Mouse (Mus musculus) forebrain, embryonic 16.5 days (tissue): ENCODE measurements around the gene Lamc2. TPM values are rescaled to one million over a fixed set of nuclear protein-coding genes. Genes with fewer than 3 reads are reported as not detected.

Experiments used
- ATAC-seq: fragments of 200-750 bp; cut with Nextera tagmentation; 2 replicates; pipeline ENCODE4 v1.8.0; 2017; ENCODE audit warnings: mild to moderate bottlenecking, moderate library complexity
- H3K27ac ChIP-seq: fragments of 300-500 bp; sonication (generic); 2 replicates; pipeline ENCODE4 v1.5.1; 2014; ENCODE audit warnings: low read length, control low read depth
- H3K27me3 ChIP-seq: fragments of 300-500 bp; sonication (generic); replicated peaks from 2 replicates; pipeline ENCODE4 v1.6.1; 2014; ENCODE audit warnings: low read length; ENCODE audit not compliant: control insufficient read depth, insufficient read depth
- H3K36me3 ChIP-seq: fragments of 300-500 bp; sonication (generic); 2 replicates; pipeline ENCODE4 v1.6.1; 2014; ENCODE audit not compliant: control insufficient read depth, insufficient read depth
- H3K4me1 ChIP-seq: fragments of 300-500 bp; sonication (generic); replicated peaks from 2 replicates; pipeline ENCODE4 v1.6.1; 2014; ENCODE audit warnings: low read length; ENCODE audit not compliant: control insufficient read depth, insufficient read depth
- H3K4me2 ChIP-seq: fragments of 300-500 bp; sonication (generic); 2 replicates; pipeline ENCODE4 v1.6.1; 2014; ENCODE audit warnings: mild to moderate bottlenecking, low read length, control low read depth
- H3K4me3 ChIP-seq: fragments of 300-500 bp; sonication (generic); replicated peaks from 2 replicates; pipeline ENCODE4 v1.5.1; 2014; ENCODE audit warnings: mild to moderate bottlenecking, low read length, control low read depth
- H3K9ac ChIP-seq: fragments of 300-500 bp; sonication (generic); replicated peaks from 2 replicates; pipeline ENCODE4 v1.6.1; 2014; ENCODE audit warnings: low read depth, low read length, control low read depth
- H3K9me3 ChIP-seq: fragments of 300-500 bp; sonication (generic); 2 replicates; pipeline ENCODE4 v1.6.1; 2016; ENCODE audit warnings: low read length; ENCODE audit not compliant: control insufficient read depth
- WGBS: fragments of 180-500 bp; shearing (Covaris S2); extraction: QIAGEN DNeasy Blood & Tissue Kit; methylation state at CpG from one replicate; pipeline ENCODE4 v1.1.7; 2014; 5-methylcytosine and 5-hydroxymethylcytosine counted together
- polyA plus RNA-seq: library from polyadenylated mRNA; unstranded; fragments of >200 nt; fragmentation: Nextera tagmentation; extraction: Ambion mirVana; gene quantifications from 2 replicates; pipeline ENCODE4 v1.2.1, GENCODE M21; 2015

The Lamc2 gene
- polyA plus RNA-seq, 1 experiment from 2014 or later = 2.0 TPM

GRCm38 (mm10) chr1:153163831-153164230 lies 22.4 kb downstream of the Lamc2 start:
- no peak overlapping the region for H3K9ac ChIP-seq
- H3K27me3 ChIP-seq = no peaks in the 10 kb centered on the region
- ATAC-seq = no peak
- no peak overlapping the region for H3K27ac ChIP-seq
- H3K4me3 ChIP-seq = no peak overlapping the region
- no peaks in the 10 kb centered on the region for H3K4me1 ChIP-seq
- WGBS = 78% methylated on average over 3 of the region's 3 CpGs
- no peaks in the 10 kb centered on the region for H3K9me3 ChIP-seq
- H3K36me3 ChIP-seq = no peaks in the 10 kb centered on the region
- no peak overlapping the region for H3K4me2 ChIP-seq

GRCm38 (mm10) chr1:153159137-153159536 lies 27.1 kb downstream of the Lamc2 start:
- 92% methylated on average over 4 of the region's 4 CpGs for WGBS
- Histone ChIP-seq H3K4me3 (no peak overlapping the region), H3K27ac (no peak overlapping the region), H3K36me3 (no peaks in the 10 kb centered on the region), H3K4me2 (no peak overlapping the region), H3K27me3 (no peaks in the 10 kb centered on the region), H3K4me1 (no peaks in the 10 kb centered on the region), H3K9me3 (no peaks in the 10 kb centered on the region), H3K9ac (no peak overlapping the region)
- ATAC-seq = no peak

GRCm38 (mm10) chr1:153157021-153157623 lies 29.1 kb downstream of the Lamc2 start:
- no peaks in the 10 kb centered on the region for H3K36me3 ChIP-seq
- no peaks in the 10 kb centered on the region for H3K27me3 ChIP-seq
- peaks cover 7% of the 10 kb centered on the region; the same call in 1 of the 2 replicates for H3K4me1 ChIP-seq
- no peak overlapping the region for H3K4me3 ChIP-seq
- ATAC-seq = no peak
- H3K27ac ChIP-seq = no peak overlapping the region
- no peak overlapping the region for H3K4me2 ChIP-seq
- 83% methylated on average over 5 of the region's 5 CpGs for WGBS
- H3K9ac ChIP-seq = no peak overlapping the region
- no peaks in the 10 kb centered on the region for H3K9me3 ChIP-seq

GRCm38 (mm10) chr1:153155364-153155763 lies 30.9 kb downstream of the Lamc2 start:
- H3K9me3 ChIP-seq = no peaks in the 10 kb centered on the region
- no peak for ATAC-seq
- no peak overlapping the region for H3K4me3 ChIP-seq
- H3K4me2 ChIP-seq = no peak overlapping the region
- WGBS = 92% methylated on average over 8 of the region's 8 CpGs
- H3K9ac ChIP-seq = no peak overlapping the region
- H3K36me3 ChIP-seq = no peaks in the 10 kb centered on the region
- H3K4me1 ChIP-seq = peaks cover 7% of the 10 kb centered on the region; the same call in 1 of the 2 replicates
- H3K27ac ChIP-seq = no peak overlapping the region
- no peaks in the 10 kb centered on the region for H3K27me3 ChIP-seq

GRCm38 (mm10) chr1:153153619-153154137 lies 32.6 kb downstream of the Lamc2 start:
- Histone ChIP-seq H3K9me3 (no peaks in the 10 kb centered on the region), H3K36me3 (no peaks in the 10 kb centered on the region), H3K4me1 (peaks cover 7% of the 10 kb centered on the region; the same call in 1 of the 2 replicates), H3K4me2 (no peak overlapping the region), H3K27ac (no peak overlapping the region), H3K4me3 (no peak overlapping the region), H3K9ac (no peak overlapping the region), H3K27me3 (no peaks in the 10 kb centered on the region)
- no peak for ATAC-seq
- WGBS = 42% methylated on average over 10 of the region's 10 CpGs

- peaks cover 7% of the 10 kb centered on the region; the same call in 1 of the 2 replicates for H3K4me1 ChIP-seq
- WGBS = 64% methylated on average over 7 of the region's 7 CpGs
- no peak overlapping the region for H3K4me2 ChIP-seq
- H3K9me3 ChIP-seq = no peaks in the 10 kb centered on the region
- H3K27me3 ChIP-seq = no peaks in the 10 kb centered on the region
- no peak overlapping the region for H3K4me3 ChIP-seq
- ATAC-seq = no peak
- no peak overlapping the region for H3K9ac ChIP-seq
- no peak overlapping the region for H3K27ac ChIP-seq
- no peaks in the 10 kb centered on the region for H3K36me3 ChIP-seq
Observed at GRCm38 (mm10) chr1:153152594-153152993, 33.7 kb downstream of the Lamc2 start.

GRCm38 (mm10) chr1:153145791-153146190 lies 40.5 kb downstream of the Lamc2 start:
- Histone ChIP-seq H3K27me3 (no peaks in the 10 kb centered on the region), H3K9me3 (no peaks in the 10 kb centered on the region), H3K4me3 (no peak overlapping the region), H3K36me3 (no peaks in the 10 kb centered on the region), H3K27ac (no peak overlapping the region), H3K4me2 (no peak overlapping the region), H3K4me1 (no peaks in the 10 kb centered on the region), H3K9ac (no peak overlapping the region)
- 85% methylated on average over 5 of the region's 5 CpGs for WGBS
- ATAC-seq = no peak

GRCm38 (mm10) chr1:153144021-153144420 lies 42.2 kb downstream of the Lamc2 start:
- Histone ChIP-seq H3K27me3 (no peaks in the 10 kb centered on the region), H3K36me3 (no peaks in the 10 kb centered on the region), H3K27ac (no peak overlapping the region), H3K4me3 (no peak overlapping the region), H3K4me2 (no peak overlapping the region), H3K4me1 (no peaks in the 10 kb centered on the region), H3K9ac (no peak overlapping the region), H3K9me3 (no peaks in the 10 kb centered on the region)
- 86% methylated on average over 11 of the region's 11 CpGs for WGBS
- ATAC-seq = no peak

- H3K4me3 ChIP-seq = no peak overlapping the region
- WGBS = 47% methylated on average over 8 of the region's 8 CpGs
- H3K4me2 ChIP-seq = no peak overlapping the region
- no peak overlapping the region for H3K9ac ChIP-seq
- no peaks in the 10 kb centered on the region for H3K36me3 ChIP-seq
- 0 out of 2 replicates have a peak, but pooled peaks cover 2% of the 10 kb centered on the region for H3K4me1 ChIP-seq
- no peak for ATAC-seq
- no peaks in the 10 kb centered on the region for H3K27me3 ChIP-seq
- no peaks in the 10 kb centered on the region for H3K9me3 ChIP-seq
- H3K27ac ChIP-seq = no peak overlapping the region
Observed at GRCm38 (mm10) chr1:153140747-153141228, 45.5 kb downstream of the Lamc2 start.
